Mouse (Mus musculus): ENCODE data around the gene Cwc22. TPM values are rescaled to one million over a fixed set of nuclear protein-coding genes. Genes with fewer than 3 reads are reported as not detected.

Gene Cwc22
- total RNA-seq, 2 experiments from 2014 or later: 22.6 to 23.9 TPM

- no peak for DNase-seq
Observed at GRCm38 (mm10) chr2:77872676-77873075, 73.5 kb downstream of the Cwc22 start.

- DNase-seq: no peak
Observed at GRCm38 (mm10) chr2:77871146-77871545, 75.0 kb downstream of the Cwc22 start.

- no peak for DNase-seq
Observed at GRCm38 (mm10) chr2:77869729-77870280, 76.4 kb downstream of the Cwc22 start.

- DNase-seq: no peak
Observed at GRCm38 (mm10) chr2:77863934-77864333, 82.2 kb downstream of the Cwc22 start.

GRCm38 (mm10) chr2:77863522-77863921 is 82.7 kb downstream of the Cwc22 start:
- DNase-seq: no peak

- no peak for DNase-seq
Observed at GRCm38 (mm10) chr2:77841464-77841863, 104.7 kb downstream of the Cwc22 start.

- DNase-seq: no peak
Observed at GRCm38 (mm10) chr2:77839587-77839986, 106.6 kb downstream of the Cwc22 start.

GRCm38 (mm10) chr2:77838688-77839087 is 107.5 kb downstream of the Cwc22 start:
- no peak for DNase-seq

- DNase-seq: no peak
Observed at GRCm38 (mm10) chr2:77835781-77836180, 110.4 kb downstream of the Cwc22 start.

Other genes starting within 250 kb of the Cwc22 start
- 1 to 10 TPM; 7.0 to 7.6 TPM for gene Zfp385b, start 126.7 kb downstream of the Cwc22 start, total RNA-seq (2021)